Mouse (Mus musculus): ENCODE results near the gene Wars2. TPM values are rescaled to one million over a fixed set of nuclear protein-coding genes. Genes with fewer than 3 reads are reported as not detected.

Wars2 gene
- polyA plus RNA-seq, 1 experiment from 2014 or later = 7.1 TPM

DNA sequence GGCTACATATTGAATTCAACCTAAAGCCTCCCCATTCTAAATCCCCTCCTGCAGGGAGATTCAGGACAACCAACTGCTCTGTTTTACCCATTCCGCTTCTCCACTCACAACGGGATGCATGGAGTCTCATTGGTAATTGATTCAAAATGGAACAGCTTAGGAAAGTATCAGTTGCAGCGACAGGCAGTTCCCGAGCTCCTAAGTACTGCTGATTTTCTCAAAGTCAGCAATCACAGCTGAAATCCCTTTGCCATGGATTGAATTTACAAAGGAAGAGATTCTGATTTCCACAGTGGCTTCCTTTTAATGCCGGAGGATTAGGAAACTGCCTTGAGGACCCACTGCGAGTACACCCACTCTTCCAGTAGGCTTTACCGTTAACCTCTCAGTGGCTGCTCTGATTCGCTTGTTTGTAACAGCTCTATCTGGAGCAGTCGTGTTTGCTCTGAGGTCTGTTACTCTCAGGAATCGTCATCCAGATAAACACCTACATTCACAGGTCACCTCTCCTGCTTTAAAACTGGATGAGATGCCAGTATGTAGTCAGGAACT is 126.0 kb downstream of the Wars2 start:
- H3K9ac ChIP-seq (replicated peaks; ENCODE audit: low read depth, low read length) = no peak overlapping the region
- H3K4me2 ChIP-seq (ENCODE audit: low read depth, low read length) = no peak overlapping the region
- H3K27ac ChIP-seq (ENCODE audit: low read depth, low read length) = no peak overlapping the region
- no peaks in the 10 kb centered on the region for H3K36me3 ChIP-seq (ENCODE audit: control insufficient read depth, insufficient read depth, low read length)
- ATAC-seq (ENCODE audit: low read depth) = no peak
- H3K27me3 ChIP-seq (ENCODE audit: control insufficient read depth, insufficient read depth, low read length) = peaks cover 25% of the 10 kb centered on the region
- no peak overlapping the region for H3K4me3 ChIP-seq (ENCODE audit: low read depth, low read length)
- no peaks in the 10 kb centered on the region for H3K4me1 ChIP-seq (ENCODE audit: control insufficient read depth, insufficient read depth, low read length)
- H3K9me3 ChIP-seq (ENCODE audit: control insufficient read depth, low read length) = no peaks in the 10 kb centered on the region
- WGBS = 59% methylated on average over 10 of the region's 10 CpGs

GRCm38 (mm10) chr3:99277973-99278580 is 137.2 kb downstream of the Wars2 start:
- no peak for ATAC-seq (ENCODE audit: low read depth)
- H3K4me1 ChIP-seq (ENCODE audit: control insufficient read depth, insufficient read depth, low read length) = no peaks in the 10 kb centered on the region
- no peaks in the 10 kb centered on the region for H3K27me3 ChIP-seq (ENCODE audit: control insufficient read depth, insufficient read depth, low read length)
- no peaks in the 10 kb centered on the region for H3K36me3 ChIP-seq (ENCODE audit: control insufficient read depth, insufficient read depth, low read length)
- 45% methylated on average over 12 of the region's 12 CpGs for WGBS
- H3K27ac ChIP-seq (ENCODE audit: low read depth, low read length) = no peak overlapping the region
- no peak overlapping the region for H3K9ac ChIP-seq (replicated peaks; ENCODE audit: low read depth, low read length)
- H3K4me2 ChIP-seq (ENCODE audit: low read depth, low read length) = no peak overlapping the region
- no peaks in the 10 kb centered on the region for H3K9me3 ChIP-seq (ENCODE audit: control insufficient read depth, low read length)
- no peak overlapping the region for H3K4me3 ChIP-seq (ENCODE audit: low read depth, low read length)

- no peak overlapping the region for H3K27ac ChIP-seq (ENCODE audit: low read depth, low read length)
- H3K36me3 ChIP-seq (ENCODE audit: control insufficient read depth, insufficient read depth, low read length) = no peaks in the 10 kb centered on the region
- H3K4me3 ChIP-seq (ENCODE audit: low read depth, low read length) = no peak overlapping the region
- no peak overlapping the region for H3K9ac ChIP-seq (replicated peaks; ENCODE audit: low read depth, low read length)
- no peak overlapping the region for H3K4me2 ChIP-seq (ENCODE audit: low read depth, low read length)
- WGBS = 95% methylated on average over 3 of the region's 3 CpGs
- ATAC-seq (ENCODE audit: low read depth) = no peak
- no peaks in the 10 kb centered on the region for H3K4me1 ChIP-seq (ENCODE audit: control insufficient read depth, insufficient read depth, low read length)
- H3K27me3 ChIP-seq (ENCODE audit: control insufficient read depth, insufficient read depth, low read length) = no peaks in the 10 kb centered on the region
- no peaks in the 10 kb centered on the region for H3K9me3 ChIP-seq (ENCODE audit: control insufficient read depth, low read length)
Measured at GRCm38 (mm10) chr3:99279718-99280117, 138.8 kb downstream of the Wars2 start.

DNA sequence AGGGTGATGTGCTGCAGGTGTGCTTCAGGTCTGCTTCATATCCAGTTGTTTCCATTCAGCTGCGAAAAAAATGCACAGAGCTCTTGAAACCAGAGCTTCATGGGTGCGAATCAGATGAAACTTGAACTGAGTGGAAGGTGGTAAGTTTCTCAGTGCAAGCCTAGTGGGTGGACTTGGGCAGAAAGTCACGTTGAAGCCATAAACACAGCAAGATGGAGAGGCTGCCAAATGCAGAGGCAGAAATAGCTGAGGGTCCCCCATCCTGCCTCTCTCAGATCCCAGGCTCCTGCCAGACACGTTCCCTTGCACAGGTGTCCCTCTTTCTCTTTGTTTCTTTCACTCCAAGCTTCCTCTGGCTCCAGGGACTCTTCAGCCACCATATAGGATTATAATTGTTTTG is 140.6 kb downstream of the Wars2 start:
- H3K27ac ChIP-seq (ENCODE audit: low read depth, low read length) = no peak overlapping the region
- no peak overlapping the region for H3K9ac ChIP-seq (replicated peaks; ENCODE audit: low read depth, low read length)
- no peak for ATAC-seq (ENCODE audit: low read depth)
- no peaks in the 10 kb centered on the region for H3K27me3 ChIP-seq (ENCODE audit: control insufficient read depth, insufficient read depth, low read length)
- H3K4me3 ChIP-seq (ENCODE audit: low read depth, low read length) = no peak overlapping the region
- no peak overlapping the region for H3K4me2 ChIP-seq (ENCODE audit: low read depth, low read length)
- no peaks in the 10 kb centered on the region for H3K4me1 ChIP-seq (ENCODE audit: control insufficient read depth, insufficient read depth, low read length)
- no peaks in the 10 kb centered on the region for H3K36me3 ChIP-seq (ENCODE audit: control insufficient read depth, insufficient read depth, low read length)
- WGBS = 73% methylated on average over 4 of the region's 4 CpGs
- H3K9me3 ChIP-seq (ENCODE audit: control insufficient read depth, low read length) = no peaks in the 10 kb centered on the region

DNA sequence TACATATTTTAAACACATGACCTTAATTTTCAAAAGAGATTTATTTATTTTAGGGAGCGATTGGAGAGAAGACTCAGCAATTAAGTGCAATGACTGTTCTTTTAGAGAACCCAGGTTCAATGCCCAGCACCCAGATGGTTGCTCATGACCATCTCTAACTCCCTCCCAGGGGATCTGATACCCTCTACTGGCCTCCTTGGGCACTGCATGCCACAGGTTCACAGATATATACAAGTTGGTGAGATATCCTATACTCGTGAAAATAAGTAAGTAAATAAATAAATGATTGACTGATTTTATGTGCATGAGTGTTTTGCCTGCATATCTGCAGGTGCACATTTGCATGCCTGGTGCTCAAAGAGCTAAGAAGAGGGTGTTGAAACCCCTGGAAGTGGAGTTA is 147.4 kb downstream of the Wars2 start:
- WGBS = 48% methylated on average over 2 of the region's 2 CpGs
- H3K9ac ChIP-seq (replicated peaks; ENCODE audit: low read depth, low read length) = no peak overlapping the region
- ATAC-seq (ENCODE audit: low read depth) = no peak

More for the DNA sequence above, 147.4 kb downstream of the Wars2 start:
- H3K4me2 ChIP-seq (ENCODE audit: low read depth, low read length) = no peak overlapping the region
- H3K27me3 ChIP-seq (ENCODE audit: control insufficient read depth, insufficient read depth, low read length) = no peaks in the 10 kb centered on the region
- no peaks in the 10 kb centered on the region for H3K36me3 ChIP-seq (ENCODE audit: control insufficient read depth, insufficient read depth, low read length)
- 0 out of 2 replicates have a peak, but pooled peaks cover 3% of the 10 kb centered on the region for H3K4me1 ChIP-seq (ENCODE audit: control insufficient read depth, insufficient read depth, low read length)
- no peak overlapping the region for H3K4me3 ChIP-seq (ENCODE audit: low read depth, low read length)
- H3K9me3 ChIP-seq (ENCODE audit: control insufficient read depth, low read length) = no peaks in the 10 kb centered on the region
- no peak overlapping the region for H3K27ac ChIP-seq (ENCODE audit: low read depth, low read length)

Small RNA genes within 50 kb of the gene (microRNA-seq; reads per million reads assigned to microRNA genes)
- not detected for gene Mir6481

Other genes starting within 250 kb of the Wars2 start
- gene Hao2, start 247.8 kb upstream of the Wars2 start, polyA plus RNA-seq (2014; fragmentation: Nextera tagmentation; extraction: Ambion mirVana) = not detected in 2 replicates
- 0.07 and 0.32 TPM in 2 replicates for gene Tbx15, start 99.3 kb downstream of the Wars2 start, polyA plus RNA-seq (2014; fragmentation: Nextera tagmentation; extraction: Ambion mirVana)

Measured in neural tube, embryonic 14.5 days (tissue).